Mouse (Mus musculus) spleen, postnatal 4 days (tissue): ENCODE results near the gene Adgrl4.

Source experiments
- DNase-seq, 2 experiments: peaks; one replicate each; pipeline ENCODE4 v3.0.0; 2022; ENCODE audit warnings: low spot score in 2 of 2

Adgrl4 gene

GRCm38 (mm10) chr3:151488853-151489252 lies 51.2 kb downstream of the Adgrl4 start:
- no peak for DNase-seq

GRCm38 (mm10) chr3:151505606-151506005 lies 67.9 kb downstream of the Adgrl4 start:
- no peak for DNase-seq

- DNase-seq, result no peak
Measured at GRCm38 (mm10) chr3:151511184-151511583, 73.5 kb downstream of the Adgrl4 start.

GRCm38 (mm10) chr3:151547182-151547581 lies 109.5 kb downstream of the Adgrl4 start:
- DNase-seq, result no peak

GRCm38 (mm10) chr3:151551002-151551401 lies 113.3 kb downstream of the Adgrl4 start:
- DNase-seq, result no peak

- no peak for DNase-seq
Measured at GRCm38 (mm10) chr3:151556635-151557034, 118.9 kb downstream of the Adgrl4 start.

GRCm38 (mm10) chr3:151557125-151557524 lies 119.4 kb downstream of the Adgrl4 start:
- no peak for DNase-seq

GRCm38 (mm10) chr3:151557607-151558006 lies 119.9 kb downstream of the Adgrl4 start:
- DNase-seq, result no peak

- DNase-seq, result no peak
Measured at GRCm38 (mm10) chr3:151558374-151558773, 120.7 kb downstream of the Adgrl4 start.

GRCm38 (mm10) chr3:151565664-151566621 lies 128.3 kb downstream of the Adgrl4 start:
- DNase-seq, result no peak

GRCm38 (mm10) chr3:151566629-151567028 lies 128.9 kb downstream of the Adgrl4 start:
- no peak for DNase-seq

GRCm38 (mm10) chr3:151567541-151567940 lies 129.9 kb downstream of the Adgrl4 start:
- DNase-seq, result no peak

GRCm38 (mm10) chr3:151572089-151572488 lies 134.4 kb downstream of the Adgrl4 start:
- DNase-seq, result no peak

GRCm38 (mm10) chr3:151575292-151575691 lies 137.6 kb downstream of the Adgrl4 start:
- no peak for DNase-seq

GRCm38 (mm10) chr3:151576155-151576554 lies 138.5 kb downstream of the Adgrl4 start:
- DNase-seq, result no peak

GRCm38 (mm10) chr3:151591904-151592303 lies 154.2 kb downstream of the Adgrl4 start:
- DNase-seq, result no peak
